Mouse (Mus musculus) erythroid progenitor cell, adult 5-6 weeks (primary cell): Measurements from ENCODE around the gene Gm20683. TPM values are rescaled to one million over a fixed set of nuclear protein-coding genes. Genes with fewer than 3 reads are reported as not detected.
"Not testable (repeated sequence)": the region's sequence is repeated elsewhere in the genome, so short reads cannot be mapped to it uniquely, and the experiment has no call there.

Source experiments
- ATAC-seq: replicated peaks from 2 replicates; pipeline ENCODE4 v1.8.0; 2016; ENCODE audit warnings: moderate number of reproducible peaks, mild to moderate bottlenecking, moderate TSS enrichment, inconsistent platforms; ENCODE audit not compliant: poor library complexity, low FRiP score, severe bottlenecking
- total RNA-seq, 2 experiments: library from RNA; stranded (forward) in 1 of 2; stranded (reverse) in 1 of 2; fragments of 150-400 nt in 1 of 2; fragments of 186-747, 209-891 nt in 1 of 2; gene quantifications; 2 replicates each; pipeline versions ENCODE4 v1.2.3 to v1.2.4; 2015 to 2017; ENCODE audit warnings: low replicate concordance in 2 of 2

The Gm20683 gene
- total RNA-seq, 2 experiments from 2014 or later: 1.3 TPM; not detected in 1

DNA sequence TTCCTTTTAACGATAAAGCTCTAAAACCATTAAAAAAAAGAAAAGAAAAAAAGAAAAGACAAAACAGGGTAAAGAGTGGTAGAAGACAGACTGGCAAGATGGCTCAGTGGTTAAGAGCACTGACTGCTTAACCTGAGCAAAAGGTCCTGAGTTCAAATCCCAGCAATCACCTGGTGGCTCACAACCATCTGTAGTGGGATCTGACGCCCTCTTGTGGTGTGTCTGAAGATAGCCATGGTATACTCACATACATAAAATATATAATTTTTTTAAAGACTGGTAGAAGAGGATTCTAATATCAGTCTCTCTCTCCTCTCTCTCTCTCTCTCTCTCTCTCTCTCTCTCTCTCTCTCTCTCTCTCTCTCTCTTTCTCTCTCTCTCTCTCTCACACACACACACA, 34.1 kb downstream of the Gm20683 start:
- ATAC-seq: not testable (repeated sequence)

GRCm38 (mm10) chr17:25806507-25806906, 35.1 kb downstream of the Gm20683 start:
- no peak for ATAC-seq

- ATAC-seq: no peak
These were observed 38.6 kb downstream of the Gm20683 start for GRCm38 (mm10) chr17:25802825-25803517.

- peak; percentile 68 for ATAC-seq
These were observed 40.5 kb downstream of the Gm20683 start for GRCm38 (mm10) chr17:25801029-25801428.

GRCm38 (mm10) chr17:25796951-25797369, 44.6 kb downstream of the Gm20683 start, which contains the start of gene Metrn:
Gene Metrn (minus strand): TSS chr17:25797136.
- ATAC-seq: peak; percentile 83

- ATAC-seq: no peak
These were observed 45.3 kb downstream of the Gm20683 start for GRCm38 (mm10) chr17:25796211-25796771.

- ATAC-seq: no peak
These were observed 45.9 kb downstream of the Gm20683 start, which contains the start of gene AC134908.4 for GRCm38 (mm10) chr17:25795609-25796092. Gene AC134908.4 (minus strand): TSS chr17:25795659.

DNA sequence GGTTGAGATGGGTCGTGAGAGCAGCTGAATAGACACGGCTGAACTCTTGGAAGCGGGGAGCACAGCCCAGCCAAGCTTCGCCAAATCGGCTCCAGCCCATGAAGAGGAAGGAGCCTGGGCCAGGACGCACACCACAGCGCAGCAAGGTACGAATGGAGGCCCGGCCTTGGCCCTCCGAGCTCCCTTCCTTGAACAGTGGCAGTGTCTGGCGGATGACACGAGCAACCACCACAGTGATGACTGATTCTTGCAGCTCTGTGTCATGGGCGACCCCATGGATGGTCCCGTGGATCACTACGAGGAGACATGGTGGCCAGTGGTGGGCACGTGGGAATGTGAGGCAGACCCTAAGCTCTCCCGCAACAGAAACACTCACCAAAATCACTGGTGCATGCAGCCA, 46.6 kb downstream of the Gm20683 start:
- ATAC-seq: no peak

- ATAC-seq: no peak
These were observed 47.4 kb downstream of the Gm20683 start for GRCm38 (mm10) chr17:25794197-25794596.

- ATAC-seq: peak; percentile 23
These were observed 48.9 kb downstream of the Gm20683 start, which contains the start of gene Fam173a for GRCm38 (mm10) chr17:25792615-25793014. Gene Fam173a (minus strand): TSS chr17:25792901.

- peak; percentile 81 for ATAC-seq
These were observed 49.6 kb downstream of the Gm20683 start for GRCm38 (mm10) chr17:25791843-25792527.

DNA sequence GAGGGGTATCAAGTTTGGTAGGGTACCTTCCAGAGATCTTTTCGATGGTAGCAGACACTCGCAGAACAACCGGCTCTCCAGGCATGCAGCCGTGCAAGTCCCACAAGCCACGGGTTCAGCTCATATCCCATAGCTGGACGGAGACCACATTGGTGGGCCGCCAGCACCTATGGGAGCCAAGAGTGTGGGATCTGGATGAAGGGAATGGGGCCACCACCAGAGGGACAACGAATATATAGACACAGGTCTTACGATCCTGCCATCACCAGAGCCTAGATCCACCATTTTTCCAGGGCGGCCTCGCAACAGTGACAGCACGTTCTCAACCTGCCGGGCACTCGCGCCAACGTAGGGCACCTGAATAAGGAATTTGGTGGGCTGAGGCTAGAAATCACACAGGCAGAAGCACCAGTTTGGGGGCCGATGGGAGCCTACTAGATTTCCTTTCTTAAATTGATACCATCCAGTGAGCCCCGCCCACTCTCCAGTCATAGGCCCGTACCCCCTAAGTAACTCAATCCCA, 50.2 kb downstream of the Gm20683 start:
- peak; percentile 4 for ATAC-seq

DNA sequence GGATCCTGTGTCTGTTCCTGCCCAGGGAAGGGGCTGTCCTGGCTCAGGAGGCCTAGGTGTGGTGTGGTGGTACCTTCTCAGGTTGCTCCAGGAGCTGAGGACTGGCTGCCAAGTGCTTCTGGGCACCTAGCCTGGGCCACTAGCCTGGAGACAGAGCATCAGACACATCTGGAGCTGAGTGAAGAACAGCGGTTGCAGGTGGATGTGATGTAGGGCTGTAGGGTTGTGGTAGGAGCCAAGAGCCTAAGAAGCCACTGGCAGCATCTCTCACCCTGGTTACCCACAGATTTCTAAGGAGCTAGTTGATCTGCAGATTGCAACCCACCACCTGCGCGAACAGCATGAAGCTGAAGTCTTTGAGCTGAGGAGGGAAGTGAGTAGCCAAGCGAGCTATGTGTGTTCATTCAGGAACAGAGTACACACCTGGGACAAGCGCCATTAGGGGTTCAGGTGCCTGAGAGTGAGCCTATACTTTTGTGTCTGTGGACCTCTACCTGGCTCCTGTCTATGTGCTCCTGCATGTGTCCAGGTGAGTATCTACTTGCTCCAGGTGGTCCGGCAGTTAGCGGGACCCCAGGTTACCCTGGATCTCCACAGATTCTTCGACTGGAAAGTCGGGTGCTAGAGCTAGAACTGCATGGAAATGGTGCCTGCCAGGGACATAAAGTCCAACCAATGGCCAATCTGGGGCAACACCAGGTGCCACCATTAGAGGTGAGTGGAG, 54.6 kb downstream of the Gm20683 start:
- no peak for ATAC-seq

GRCm38 (mm10) chr17:25786280-25786679, 55.3 kb downstream of the Gm20683 start, which contains the start of gene Ccdc78:
Gene Ccdc78 (plus strand): TSS chr17:25786580.
- ATAC-seq: no peak

DNA sequence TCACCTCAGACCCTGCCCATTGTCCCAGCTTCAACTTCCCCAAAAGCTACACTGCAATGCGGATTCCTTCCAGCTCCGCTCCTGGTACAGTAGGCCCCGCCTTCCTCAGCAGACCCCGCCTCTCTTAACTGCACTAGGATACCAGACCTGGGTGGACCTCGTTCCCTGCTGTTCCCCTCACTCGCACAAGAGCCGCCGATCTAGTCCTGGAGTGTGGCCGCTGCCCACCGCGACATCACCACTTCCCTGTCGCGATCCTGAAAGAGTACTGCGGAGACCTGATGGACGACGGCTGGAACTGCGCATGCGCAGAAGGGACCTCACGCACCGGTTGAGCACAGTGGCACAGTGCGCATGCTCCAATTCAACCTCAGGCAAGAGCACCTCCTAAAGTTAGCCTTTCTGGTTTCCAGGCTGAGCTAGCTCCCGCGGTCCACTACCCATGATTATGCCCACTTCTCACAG, 56.2 kb downstream of the Gm20683 start, which contains the start of gene Haghl:
TSS of gene Haghl (minus strand) at position 393 of the 465 bp plus-strand sequence.
- peak; percentile 86 for ATAC-seq
